Comparison of ENCODE assay signal across 26 mouse cellular contexts in genomic region chr11:17620462-17621248, GRCm38 (mm10).
DNase-seq lines count a peak whose midpoint lies in the region; ATAC-seq and TF ChIP-seq lines count a peak whose summit lies in the region.
"Had no signal": no experiment of that assay in that cellular context is flagged by ENCODE, and none has a peak within 500 bp of the region (broad histone marks: within the 10 kb centered on the region; RNA-seq: fewer than 3 reads in every experiment).

No protein-coding gene starts in this region.

- TF ChIP-seq CTCF in E14TG2a.4 (conservative IDR thresholded peaks at IDR 0.05; ENCODE audit: low read length) = no peak
- TF ChIP-seq CTCF in gastrocnemius, adult 2 months (IDR thresholded peaks at IDR 0.05) = no peak

- no peaks in the 10 kb centered on the region for H3K27me3 ChIP-seq in E14TG2a.4 (ENCODE audit: insufficient read depth, low read length)
- H3K27me3 ChIP-seq in stomach, embryonic 16.5 days (ENCODE audit: control insufficient read depth, insufficient read depth, low read length) = no peaks in the 10 kb centered on the region
- H3K27me3 ChIP-seq in intestine, embryonic 15.5 days (replicated peaks) = no peaks in the 10 kb centered on the region
- H3K27me3 ChIP-seq: embryonic facial prominence, embryonic 13.5 days; forebrain, embryonic 12.5 days; forebrain, embryonic 15.5 days; hindbrain, embryonic 12.5 days; hindbrain, embryonic 15.5 days had no signal

- WGBS in stomach, embryonic 16.5 days = 48% methylated on average over 3 of the region's 3 CpGs
- whole genome bisulfite sequencing in intestine, embryonic 15.5 days = 54% methylated on average over 3 of the region's 3 CpGs

- no peak overlapping the region for H3K9ac ChIP-seq in stomach, embryonic 16.5 days (ENCODE audit: low read length)
- no peak overlapping the region for H3K9ac ChIP-seq in intestine, embryonic 15.5 days
- H3K9ac ChIP-seq: embryonic facial prominence, embryonic 13.5 days; forebrain, embryonic 12.5 days; forebrain, embryonic 15.5 days; hindbrain, embryonic 12.5 days; hindbrain, embryonic 15.5 days had no signal

- no peaks in the 10 kb centered on the region for H3K4me1 ChIP-seq in E14TG2a.4 (replicated peaks; ENCODE audit: low read depth, low read length)
- no peaks in the 10 kb centered on the region for H3K4me1 ChIP-seq in stomach, embryonic 16.5 days (ENCODE audit: control insufficient read depth, insufficient read depth, low read length)
- H3K4me1 ChIP-seq in intestine, embryonic 15.5 days (replicated peaks) = no peaks in the 10 kb centered on the region
- H3K4me1 ChIP-seq: embryonic facial prominence, embryonic 10.5 days; embryonic facial prominence, embryonic 13.5 days; forebrain, embryonic 12.5 days; forebrain, embryonic 15.5 days; hindbrain, embryonic 12.5 days; hindbrain, embryonic 15.5 days had no signal

- peak; percentile 56 for DNase-seq in Muller cell, postnatal 12 days (ENCODE audit: inconsistent ontology term)
- peak; percentile 17 for DNase-seq in ZHBTc4 (ENCODE audit: low read depth, low spot score)
- DNase-seq in gastrocnemius, adult 2 months = no peak
- DNase-seq in gastrocnemius, adult 18-20 months (ENCODE audit: low spot score) = no peak
- DNase-seq: adrenal gland, adult 8-10 months; adrenal gland, postnatal 25 days; cerebellum, adult 18-20 months; cerebellum, adult 9-11 months; cerebellum, postnatal 36 days; embryo, embryonic 11 days; gastrocnemius, postnatal 14 days; heart, adult 11 months had no signal

- H3K4me3 ChIP-seq in E14TG2a.4 (replicated peaks; ENCODE audit: low read length) = 0 out of 2 replicates have a peak overlapping the region, but pooled peaks have one; percentile 17
- H3K4me3 ChIP-seq in stomach, embryonic 16.5 days (replicated peaks; ENCODE audit: low read length) = no peak overlapping the region
- H3K4me3 ChIP-seq in gastrocnemius, adult 2 months = no peak overlapping the region
- no peak overlapping the region for H3K4me3 ChIP-seq in intestine, embryonic 15.5 days (replicated peaks)
- H3K4me3 ChIP-seq: embryonic facial prominence, embryonic 10.5 days; embryonic facial prominence, embryonic 13.5 days; erythroblast, embryonic 14.5 days; forebrain, embryonic 12.5 days; forebrain, embryonic 15.5 days; hindbrain, embryonic 12.5 days; hindbrain, embryonic 15.5 days had no signal

- H3K27ac ChIP-seq in stomach, embryonic 16.5 days (ENCODE audit: low read length) = no peak overlapping the region
- H3K27ac ChIP-seq in gastrocnemius, adult 2 months = no peak overlapping the region
- no peak overlapping the region for H3K27ac ChIP-seq in intestine, embryonic 15.5 days
- H3K27ac ChIP-seq: embryonic facial prominence, embryonic 10.5 days; embryonic facial prominence, embryonic 13.5 days; forebrain, embryonic 12.5 days; forebrain, embryonic 15.5 days; hindbrain, embryonic 12.5 days; hindbrain, embryonic 15.5 days had no signal

- intact Hi-C loops in gastrocnemius, adult 2 months (cut with DNase I) = no loop called here

- H3K9me3 ChIP-seq in E14TG2a.4 (ENCODE audit: low read length) = no peaks in the 10 kb centered on the region
- no peaks in the 10 kb centered on the region for H3K9me3 ChIP-seq in stomach, embryonic 16.5 days (replicated peaks; ENCODE audit: control insufficient read depth, low read length)
- H3K9me3 ChIP-seq in intestine, embryonic 15.5 days = no peaks in the 10 kb centered on the region
- H3K9me3 ChIP-seq: embryonic facial prominence, embryonic 10.5 days; embryonic facial prominence, embryonic 13.5 days; forebrain, embryonic 12.5 days; forebrain, embryonic 15.5 days; G1E; hindbrain, embryonic 12.5 days; hindbrain, embryonic 15.5 days had no signal

- peak; percentile 82 for ATAC-seq in stomach, embryonic 16.5 days (ENCODE audit: insufficient read depth, low FRiP score)
- ATAC-seq in intestine, embryonic 15.5 days = no peak
- no peak for ATAC-seq in megakaryocyte-erythroid progenitor cell, adult 5-6 weeks (replicated peaks; ENCODE audit: low FRiP score, low TSS enrichment, poor library complexity, severe bottlenecking)
- ATAC-seq: activated CD4-positive, CD25-positive, alpha-beta regulatory T cell, adult 4 months; forebrain, embryonic 15.5 days had no signal

- no peaks in the 10 kb centered on the region for H3K36me3 ChIP-seq in E14TG2a.4 (ENCODE audit: insufficient read depth, low read length)
- no peaks in the 10 kb centered on the region for H3K36me3 ChIP-seq in stomach, embryonic 16.5 days (ENCODE audit: control insufficient read depth, insufficient read depth, low read length)
- H3K36me3 ChIP-seq in intestine, embryonic 15.5 days = no peaks in the 10 kb centered on the region
- H3K36me3 ChIP-seq: embryonic facial prominence, embryonic 10.5 days; embryonic facial prominence, embryonic 13.5 days; forebrain, embryonic 12.5 days; forebrain, embryonic 15.5 days; G1E; hindbrain, embryonic 12.5 days; hindbrain, embryonic 15.5 days had no signal

- no peak overlapping the region for H3K4me2 ChIP-seq in stomach, embryonic 16.5 days (ENCODE audit: low read depth, low read length)
- no peak overlapping the region for H3K4me2 ChIP-seq in intestine, embryonic 15.5 days (replicated peaks)
- H3K4me2 ChIP-seq: embryonic facial prominence, embryonic 13.5 days; forebrain, embryonic 12.5 days; forebrain, embryonic 15.5 days; heart, embryonic 11.5 days; hindbrain, embryonic 12.5 days; hindbrain, embryonic 15.5 days had no signal

Comparison
In these comparisons a context has a peak if more than half of its experiments do, and no peak if none do; other contexts are left out.
1. DNase-seq: peak in Muller cell, postnatal 12 days (single experiment) and ZHBTc4 (single experiment); none in gastrocnemius, adult 2 months (single experiment) and gastrocnemius, adult 18-20 months (single experiment).